Mouse (Mus musculus): ENCODE results near the gene Gm10277. TPM values are rescaled to one million over a fixed set of nuclear protein-coding genes. Genes with fewer than 3 reads are reported as not detected.
"Not testable (repeated sequence)": the region's sequence is repeated elsewhere in the genome, so short reads cannot be mapped to it uniquely, and the experiment has no call there.

Gene Gm10277
- polyA plus RNA-seq, 1 experiment from 2014 or later: 1.4 TPM

GRCm38 (mm10) chr11:77769496-77769895 is 18.1 kb downstream of the Gm10277 start:
- Histone ChIP-seq H3K9ac (no peak overlapping the region), H3K9me3 (no peaks in the 10 kb centered on the region), H3K27ac (no peak overlapping the region), H3K4me2 (replicated peaks) (no peak overlapping the region), H3K4me3 (no peak overlapping the region), H3K36me3 (no peaks in the 10 kb centered on the region), H3K27me3 (no peaks in the 10 kb centered on the region), H3K4me1 (peaks cover 29% of the 10 kb centered on the region)
- no peak for ATAC-seq (ENCODE audit: insufficient number of reproducible peaks, insufficient read depth, low FRiP score, low TSS enrichment)
- 85% methylated on average over 4 of the region's 4 CpGs for WGBS

GRCm38 (mm10) chr11:77766351-77767001 is 21.1 kb downstream of the Gm10277 start:
- H3K27ac ChIP-seq: peak overlapping the region; percentile 18
- H3K4me1 ChIP-seq: peaks cover 34% of the 10 kb centered on the region
- 2% methylated on average over 34 of the region's 35 CpGs for WGBS
- H3K4me3 ChIP-seq: peak overlapping the region; percentile 27
- H3K27me3 ChIP-seq: no peaks in the 10 kb centered on the region
- 0 out of 2 replicates have a peak, but pooled peaks have one; percentile 38 for ATAC-seq (ENCODE audit: insufficient number of reproducible peaks, insufficient read depth, low FRiP score, low TSS enrichment)
- H3K9me3 ChIP-seq: no peaks in the 10 kb centered on the region
- H3K4me2 ChIP-seq (replicated peaks): peak overlapping the region; percentile 61
- H3K36me3 ChIP-seq: no peaks in the 10 kb centered on the region
- peak overlapping the region; percentile 55 for H3K9ac ChIP-seq

GRCm38 (mm10) chr11:77765459-77765777 is 22.1 kb downstream of the Gm10277 start:
- H3K36me3 ChIP-seq: no peaks in the 10 kb centered on the region
- H3K9me3 ChIP-seq: no peaks in the 10 kb centered on the region
- H3K4me1 ChIP-seq: peaks cover 34% of the 10 kb centered on the region
- H3K27ac ChIP-seq: peak overlapping the region; percentile 14; the same call in 1 of the 2 replicates
- H3K4me3 ChIP-seq: no peak overlapping the region
- 32% methylated on average over 4 of the region's 4 CpGs for whole genome bisulfite sequencing
- H3K4me2 ChIP-seq (replicated peaks): no peak overlapping the region
- H3K27me3 ChIP-seq: no peaks in the 10 kb centered on the region
- ATAC-seq (ENCODE audit: insufficient number of reproducible peaks, insufficient read depth, low FRiP score, low TSS enrichment): no peak
- no peak overlapping the region for H3K9ac ChIP-seq

GRCm38 (mm10) chr11:77764694-77765458 is 22.7 kb downstream of the Gm10277 start:
- Histone ChIP-seq H3K27ac (peak overlapping the region; percentile 14; the same call in 1 of the 2 replicates), H3K9ac (no peak overlapping the region), H3K4me2 (replicated peaks) (peak overlapping the region; percentile 94), H3K4me3 (0 out of 2 replicates have a peak overlapping the region, but pooled peaks have one; percentile 93), H3K36me3 (no peaks in the 10 kb centered on the region), H3K27me3 (no peaks in the 10 kb centered on the region), H3K4me1 (peaks cover 34% of the 10 kb centered on the region), H3K9me3 (no peaks in the 10 kb centered on the region)
- WGBS: 47% methylated on average over 9 of the region's 9 CpGs
- ATAC-seq (ENCODE audit: insufficient number of reproducible peaks, insufficient read depth, low FRiP score, low TSS enrichment): no peak

GRCm38 (mm10) chr11:77763673-77764340 is 23.7 kb downstream of the Gm10277 start:
- H3K4me2 ChIP-seq (replicated peaks): peak overlapping the region; percentile 94
- H3K9ac ChIP-seq: peak overlapping the region; percentile 96
- peaks cover 34% of the 10 kb centered on the region for H3K4me1 ChIP-seq
- ATAC-seq (ENCODE audit: insufficient number of reproducible peaks, insufficient read depth, low FRiP score, low TSS enrichment): peak; percentile 71
- H3K36me3 ChIP-seq: no peaks in the 10 kb centered on the region
- peak overlapping the region; percentile 93 for H3K4me3 ChIP-seq
- 4% methylated on average over 26 of the region's 26 CpGs for WGBS
- H3K27me3 ChIP-seq: no peaks in the 10 kb centered on the region
- H3K9me3 ChIP-seq: no peaks in the 10 kb centered on the region
- H3K27ac ChIP-seq: peak overlapping the region; percentile 87

GRCm38 (mm10) chr11:77762783-77763672 is 24.5 kb downstream of the Gm10277 start, which contains the start of gene Myo18a:
TSS of gene Myo18a (plus strand) at chr11:77763246.
- ATAC-seq (ENCODE audit: insufficient number of reproducible peaks, insufficient read depth, low FRiP score, low TSS enrichment): peak; percentile 76
- Histone ChIP-seq H3K27me3 (no peaks in the 10 kb centered on the region), H3K4me2 (replicated peaks) (peak within 1 kb of the TSS; percentile 94), H3K36me3 (no peaks in the 10 kb centered on the region), H3K9ac (peak within 1 kb of the TSS; percentile 96), H3K9me3 (no peaks in the 10 kb centered on the region), H3K4me3 (peak within 1 kb of the TSS; percentile 93), H3K27ac (peak within 1 kb of the TSS; percentile 87), H3K4me1 (peaks cover 34% of the 10 kb centered on the region)
- 1% methylated on average over 64 of the region's 79 CpGs for WGBS

GRCm38 (mm10) chr11:77760031-77760430 is 27.5 kb downstream of the Gm10277 start:
- H3K36me3 ChIP-seq: no peaks in the 10 kb centered on the region
- peaks cover 15% of the 10 kb centered on the region for H3K4me1 ChIP-seq
- no peak for ATAC-seq (ENCODE audit: insufficient number of reproducible peaks, insufficient read depth, low FRiP score, low TSS enrichment)
- H3K9me3 ChIP-seq: no peaks in the 10 kb centered on the region
- H3K9ac ChIP-seq: no peak overlapping the region
- no peaks in the 10 kb centered on the region for H3K27me3 ChIP-seq
- no peak overlapping the region for H3K4me2 ChIP-seq (replicated peaks)
- 82% methylated on average over 4 of the region's 4 CpGs for WGBS
- no peak overlapping the region for H3K4me3 ChIP-seq
- H3K27ac ChIP-seq: no peak overlapping the region

- no peaks in the 10 kb centered on the region for H3K9me3 ChIP-seq
- no peak overlapping the region for H3K9ac ChIP-seq
- ATAC-seq (ENCODE audit: insufficient number of reproducible peaks, insufficient read depth, low FRiP score, low TSS enrichment): no peak
- 80% methylated on average over 3 of the region's 3 CpGs for WGBS
- H3K36me3 ChIP-seq: no peaks in the 10 kb centered on the region
- H3K27me3 ChIP-seq: no peaks in the 10 kb centered on the region
- H3K4me3 ChIP-seq: no peak overlapping the region
- no peaks in the 10 kb centered on the region for H3K4me1 ChIP-seq
- no peak overlapping the region for H3K4me2 ChIP-seq (replicated peaks)
- no peak overlapping the region for H3K27ac ChIP-seq
These were observed 34.1 kb downstream of the Gm10277 start for GRCm38 (mm10) chr11:77753469-77753868.

GRCm38 (mm10) chr11:77752525-77752924 is 35.0 kb downstream of the Gm10277 start:
- Histone ChIP-seq H3K36me3 (no peaks in the 10 kb centered on the region), H3K27me3 (no peaks in the 10 kb centered on the region), H3K9me3 (no peaks in the 10 kb centered on the region), H3K27ac (no peak overlapping the region), H3K9ac (no peak overlapping the region), H3K4me1 (no peaks in the 10 kb centered on the region), H3K4me3 (no peak overlapping the region), H3K4me2 (replicated peaks) (no peak overlapping the region)
- WGBS: 79% methylated on average over 5 of the region's 5 CpGs
- no peak for ATAC-seq (ENCODE audit: insufficient number of reproducible peaks, insufficient read depth, low FRiP score, low TSS enrichment)

- Histone ChIP-seq H3K4me1 (no peaks in the 10 kb centered on the region), H3K4me2 (replicated peaks) (no peak overlapping the region), H3K4me3 (no peak overlapping the region), H3K27me3 (no peaks in the 10 kb centered on the region), H3K36me3 (no peaks in the 10 kb centered on the region), H3K9me3 (no peaks in the 10 kb centered on the region), H3K9ac (no peak overlapping the region), H3K27ac (no peak overlapping the region)
- no peak for ATAC-seq (ENCODE audit: insufficient number of reproducible peaks, insufficient read depth, low FRiP score, low TSS enrichment)
- 80% methylated on average over 5 of the region's 5 CpGs for WGBS
These were observed 38.6 kb downstream of the Gm10277 start for GRCm38 (mm10) chr11:77748996-77749395.

- not testable (repeated sequence) for ATAC-seq (ENCODE audit: insufficient number of reproducible peaks, insufficient read depth, low FRiP score, low TSS enrichment); H3K27ac ChIP-seq; H3K27me3 ChIP-seq; H3K9me3 ChIP-seq; H3K9ac ChIP-seq; H3K4me2 ChIP-seq (replicated peaks); H3K36me3 ChIP-seq; H3K4me3 ChIP-seq; H3K4me1 ChIP-seq
- 93% methylated on average over 14 of the region's 15 CpGs for WGBS
These were observed 40.4 kb downstream of the Gm10277 start for GRCm38 (mm10) chr11:77747103-77747502.

Measured in embryonic facial prominence, embryonic 12.5 days (tissue).